Mouse (Mus musculus) v-Abl transformed pro-B cells (cell line): ENCODE results near the gene Smim17.

Source experiments
- in situ Hi-C, 2 experiments: fragments of 400-800 bp; cut with MboI; formaldehyde crosslinking; loops; one replicate each; pipeline ENCODE4 v1.15.1; 2025; ENCODE audit not compliant: unreplicated experiment in 2 of 2

Smim17 gene

GRCm38 (mm10) chr7:6397996-6398975 lies at the start of gene Smim17:
TSS of gene Smim17 (plus strand) at chr7:6398715.
- in situ Hi-C loops = no loop called here

GRCm38 (mm10) chr7:6358121-6358520 lies 40.4 kb upstream of the Smim17 start:
- in situ Hi-C loops = loop anchor here (5.0 to 25.0 kb wide), 6 partner anchors 66 to 939 kb away; partner anchors contain the start of gene Zfp954 (in 1 of the 2)

- in situ Hi-C loops = loop anchor here (5.0 to 25.0 kb wide), 6 partner anchors 67 to 938 kb away; partner anchors contain the start of gene Zfp954 (in 1 of the 2)
Observed at GRCm38 (mm10) chr7:6358937-6359590, 39.5 kb upstream of the Smim17 start.

- in situ Hi-C loops = loop anchor here in 1 of 2 experiments (25.0 kb wide), 1 partner anchor 752 kb away; the partner anchor contains the start of gene Zfp954
Observed at GRCm38 (mm10) chr7:6360477-6361060, 37.9 kb upstream of the Smim17 start.

GRCm38 (mm10) chr7:6361756-6362155 lies 36.8 kb upstream of the Smim17 start:
- in situ Hi-C loops = loop anchor here in 1 of 2 experiments (25.0 kb wide), 1 partner anchor 751 kb away; the partner anchor contains the start of gene Zfp954

- in situ Hi-C loops = loop anchor here in 1 of 2 experiments (25.0 kb wide), 1 partner anchor 750 kb away; the partner anchor contains the start of gene Zfp954
Observed at GRCm38 (mm10) chr7:6362268-6363046, 36.1 kb upstream of the Smim17 start.

GRCm38 (mm10) chr7:6363047-6363488 lies 35.4 kb upstream of the Smim17 start, which contains the start of gene Zfp78:
TSS of gene Zfp78 (plus strand) at chr7:6363280.
- in situ Hi-C loops = loop anchor here in 1 of 2 experiments (25.0 kb wide), 1 partner anchor 749 kb away; the partner anchor contains the start of gene Zfp954

GRCm38 (mm10) chr7:6364761-6365160 lies 33.8 kb upstream of the Smim17 start:
- in situ Hi-C loops = loop anchor here in 1 of 2 experiments (25.0 kb wide), 1 partner anchor 748 kb away; the partner anchor contains the start of gene Zfp954

- in situ Hi-C loops = loop anchor here in 1 of 2 experiments (25.0 kb wide), 1 partner anchor 745 kb away; the partner anchor contains the start of gene Zfp954
Observed at GRCm38 (mm10) chr7:6367185-6367584, 31.3 kb upstream of the Smim17 start.

- in situ Hi-C loops = loop anchor here in 1 of 2 experiments (25.0 kb wide), 1 partner anchor 744 kb away; the partner anchor contains the start of gene Zfp954
Observed at GRCm38 (mm10) chr7:6368146-6368545, 30.4 kb upstream of the Smim17 start.

- in situ Hi-C loops = loop anchor here in 1 of 2 experiments (25.0 kb wide), 1 partner anchor 743 kb away; the partner anchor contains the start of gene Zfp954
Observed at GRCm38 (mm10) chr7:6369460-6369859, 29.1 kb upstream of the Smim17 start.

GRCm38 (mm10) chr7:6372993-6373392 lies 25.5 kb upstream of the Smim17 start:
- in situ Hi-C loops = loop anchor here in 1 of 2 experiments (10.0 to 25.0 kb wide), 2 partner anchors 88 to 739 kb away; partner anchors contain the start of genes Zfp667 and Zfp954

GRCm38 (mm10) chr7:6378441-6378840 lies 20.1 kb upstream of the Smim17 start:
- in situ Hi-C loops = loop anchor here in 1 of 2 experiments (10.0 kb wide), 1 partner anchor 94 kb away; the partner anchor contains the start of gene Zfp667

- in situ Hi-C loops = loop anchor here in 1 of 2 experiments (10.0 kb wide), 1 partner anchor 743 kb away; the partner anchor contains the start of gene Zfp954
Observed at GRCm38 (mm10) chr7:6381431-6381830, 17.1 kb upstream of the Smim17 start.

GRCm38 (mm10) chr7:6383044-6383455 lies 15.5 kb upstream of the Smim17 start, which contains the start of gene Zfp28:
TSS of gene Zfp28 (plus strand) at chr7:6383295.
- in situ Hi-C loops = loop anchor here in 1 of 2 experiments (10.0 kb wide), 1 partner anchor 742 kb away; the partner anchor contains the start of gene Zfp954

GRCm38 (mm10) chr7:6384011-6384410 lies 14.5 kb upstream of the Smim17 start:
- in situ Hi-C loops = loop anchor here in 1 of 2 experiments (10.0 kb wide), 1 partner anchor 741 kb away; the partner anchor contains the start of gene Zfp954

GRCm38 (mm10) chr7:6386995-6387394 lies 11.5 kb upstream of the Smim17 start:
- in situ Hi-C loops = loop anchor here in 1 of 2 experiments (10.0 kb wide), 1 partner anchor 738 kb away; the partner anchor contains the start of gene Zfp954

- in situ Hi-C loops = loop anchor here in 1 of 2 experiments (10.0 kb wide), 1 partner anchor 736 kb away; the partner anchor contains the start of gene Zfp954
Observed at GRCm38 (mm10) chr7:6388971-6389370, 9.5 kb upstream of the Smim17 start.
